Mouse (Mus musculus): ENCODE measurements around the gene Gm21783. TPM values are rescaled to one million over a fixed set of nuclear protein-coding genes. Genes with fewer than 3 reads are reported as not detected.
"Not testable (repeated sequence)": the region's sequence is repeated elsewhere in the genome, so short reads cannot be mapped to it uniquely, and the experiment has no call there.

Gm21783 gene
- polyA plus RNA-seq (2015; fragmentation: Nextera tagmentation; extraction: Ambion mirVana): not detected in 2 replicates

DNA sequence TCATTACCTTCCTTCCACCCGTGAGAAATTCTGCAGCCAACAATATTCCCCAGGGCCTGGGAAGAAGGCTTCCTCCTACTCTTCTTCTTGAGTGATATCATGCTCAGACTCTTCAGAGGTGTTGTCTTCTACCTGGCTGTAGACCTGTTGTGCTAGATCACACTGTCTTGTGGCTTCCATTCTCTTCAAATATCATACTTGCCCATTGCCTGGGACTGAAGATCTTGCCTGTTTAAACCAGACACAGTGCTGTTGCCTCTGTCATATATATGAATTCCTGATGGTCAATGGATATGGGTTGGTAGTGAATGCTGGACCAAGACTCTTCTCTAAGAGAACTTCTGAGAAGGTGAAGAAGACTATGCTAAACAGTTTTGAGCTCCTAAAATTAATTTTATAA is at the start of gene Gm21783:
Gene Gm21783, minus strand, starts transcription at position 101 of the 400 bp plus-strand sequence.
- not testable (repeated sequence) for H3K27ac ChIP-seq; H3K36me3 ChIP-seq; H3K9ac ChIP-seq; H3K4me1 ChIP-seq (replicated peaks); H3K27me3 ChIP-seq; H3K9me3 ChIP-seq (replicated peaks); ATAC-seq (replicated peaks; ENCODE audit: insufficient number of reproducible peaks, insufficient read depth, low FRiP score, low read depth); H3K4me2 ChIP-seq; H3K4me3 ChIP-seq
- no CpG with 5 or more reads among the region's 1 CpGs for WGBS

All from heart, embryonic 15.5 days (tissue).